Mouse (Mus musculus) hindbrain, embryonic 15.5 days (tissue): ENCODE results near the gene Vmn1r188. TPM values are rescaled to one million over a fixed set of nuclear protein-coding genes. Genes with fewer than 3 reads are reported as not detected.
"Not testable (repeated sequence)": the region's sequence is repeated elsewhere in the genome, so short reads cannot be mapped to it uniquely, and the experiment has no call there.

Experiments used
- ATAC-seq: fragments of 200-750 bp; cut with Nextera tagmentation; 2 replicates; pipeline ENCODE4 v1.8.0; 2017; ENCODE audit warnings: low read depth, moderate number of reproducible peaks, moderate TSS enrichment; ENCODE audit not compliant: low FRiP score
- H3K27ac ChIP-seq: fragments of 300-500 bp; sonication (generic); replicated peaks from 2 replicates; pipeline ENCODE4 v1.5.1; 2015; ENCODE audit warnings: mild to moderate bottlenecking, inconsistent platforms
- H3K27me3 ChIP-seq: fragments of 300-500 bp; sonication (generic); 2 replicates; pipeline ENCODE4 v1.6.1; 2015; ENCODE audit warnings: control low read depth, inconsistent platforms
- H3K36me3 ChIP-seq: fragments of 300-500 bp; sonication (generic); 2 replicates; pipeline ENCODE4 v1.6.1; 2015; ENCODE audit warnings: control low read depth, inconsistent platforms
- H3K4me1 ChIP-seq: fragments of 300-500 bp; sonication (generic); replicated peaks from 2 replicates; pipeline ENCODE4 v1.6.1; 2015; ENCODE audit warnings: control low read depth, inconsistent platforms
- H3K4me2 ChIP-seq: fragments of 300-500 bp; sonication (generic); 2 replicates; pipeline ENCODE4 v1.6.1; 2015; ENCODE audit warnings: moderate library complexity, mild to moderate bottlenecking, inconsistent platforms
- H3K4me3 ChIP-seq: fragments of 300-500 bp; sonication (generic); 2 replicates; pipeline ENCODE4 v1.5.1; 2015; ENCODE audit warnings: mild to moderate bottlenecking, inconsistent platforms
- H3K9ac ChIP-seq: fragments of 300-500 bp; sonication (generic); 2 replicates; pipeline ENCODE4 v1.6.1; 2015; ENCODE audit warnings: inconsistent platforms
- H3K9me3 ChIP-seq: fragments of 300-500 bp; sonication (generic); 2 replicates; pipeline ENCODE4 v1.6.1; 2016; ENCODE audit warnings: control low read depth, inconsistent platforms
- WGBS: fragments of 180-500 bp; shearing (Covaris S2); methylation state at CpG from one replicate; pipeline ENCODE4 v1.1.7; 2015; 5-methylcytosine and 5-hydroxymethylcytosine counted together
- polyA plus RNA-seq: library from polyadenylated mRNA; unstranded; fragments of >200 nt; fragmentation: Nextera tagmentation; extraction: Ambion mirVana; gene quantifications from 2 replicates; pipeline ENCODE4 v1.2.1, GENCODE M21; 2015

Gene Vmn1r188
- not detected in 2 replicates for polyA plus RNA-seq

- not testable (repeated sequence) for H3K9ac ChIP-seq, ATAC-seq, H3K9me3 ChIP-seq, H3K4me1 ChIP-seq, H3K36me3 ChIP-seq, H3K27ac ChIP-seq, H3K4me2 ChIP-seq, H3K27me3 ChIP-seq, H3K4me3 ChIP-seq
- WGBS: 88% methylated on average over 1 of the region's 1 CpGs
These were observed at the start of gene Vmn1r188 for GRCm38 (mm10) chr13:22084140-22084539. TSS of gene Vmn1r188 (plus strand) at chr13:22084440.

GRCm38 (mm10) chr13:22034443-22035266 is 49.6 kb upstream of the Vmn1r188 start:
- no peak for ATAC-seq
- peak overlapping the region; percentile 53; the same call in 1 of the 2 replicates for H3K27ac ChIP-seq
- 2% methylated on average over 14 of the region's 14 CpGs for WGBS

GRCm38 (mm10) chr13:22035267-22036148 is 48.7 kb upstream of the Vmn1r188 start, which contains the start of the genes Hist1h2ah and Hist1h2bk:
TSS of gene Hist1h2ah (minus strand) at chr13:22035568.
TSS of gene Hist1h2bk (plus strand) at chr13:22035870.
- WGBS: under 1% methylated on average over 29 of the region's 69 CpGs
- Histone ChIP-seq H3K4me1 (peaks cover 22% of the 10 kb centered on the region), H3K4me3 (peak within 1 kb of the TSS; percentile 43), H3K9ac (peak within 1 kb of the TSS; percentile 33), H3K27ac (peak within 1 kb of the TSS; percentile 60), H3K4me2 (peak within 1 kb of the TSS; percentile 74)
- H3K36me3 ChIP-seq, H3K9me3 ChIP-seq, H3K27me3 ChIP-seq: not testable (repeated sequence)
- ATAC-seq: peak; percentile 98

More at GRCm38 (mm10) chr13:22034443-22035266, 49.6 kb upstream of the Vmn1r188 start:
- Histone ChIP-seq H3K4me3 (peak overlapping the region; percentile 43), H3K9me3 (no peaks in the 10 kb centered on the region), H3K4me1 (peaks cover 14% of the 10 kb centered on the region), H3K4me2 (peak overlapping the region; percentile 74), H3K27me3 (no peaks in the 10 kb centered on the region), H3K9ac (peak overlapping the region; percentile 33; the same call in 1 of the 2 replicates), H3K36me3 (no peaks in the 10 kb centered on the region)

- H3K9ac ChIP-seq: peak overlapping the region; percentile 30
- no peak for ATAC-seq
- 2% methylated on average over 20 of the region's 23 CpGs for WGBS
These were observed 47.9 kb upstream of the Vmn1r188 start for GRCm38 (mm10) chr13:22036149-22036956.

GRCm38 (mm10) chr13:22036986-22037385 is 47.3 kb upstream of the Vmn1r188 start:
- peak overlapping the region; percentile 74 for H3K4me2 ChIP-seq
- ATAC-seq: no peak
- no peak overlapping the region for H3K9ac ChIP-seq
- H3K36me3 ChIP-seq: no peaks in the 10 kb centered on the region
- H3K27ac ChIP-seq: no peak overlapping the region
- peaks cover 34% of the 10 kb centered on the region for H3K4me1 ChIP-seq
- 61% methylated on average over 3 of the region's 3 CpGs for WGBS
- no peaks in the 10 kb centered on the region for H3K9me3 ChIP-seq
- H3K27me3 ChIP-seq: no peaks in the 10 kb centered on the region
- H3K4me3 ChIP-seq: no peak overlapping the region

More at GRCm38 (mm10) chr13:22036149-22036956, 47.9 kb upstream of the Vmn1r188 start:
- H3K9me3 ChIP-seq: no peaks in the 10 kb centered on the region
- no peaks in the 10 kb centered on the region for H3K36me3 ChIP-seq
- H3K4me3 ChIP-seq: peak overlapping the region; percentile 43
- peaks cover 27% of the 10 kb centered on the region for H3K4me1 ChIP-seq
- no peaks in the 10 kb centered on the region for H3K27me3 ChIP-seq
- H3K4me2 ChIP-seq: peak overlapping the region; percentile 74
- peak overlapping the region; percentile 54; the same call in 1 of the 2 replicates for H3K27ac ChIP-seq

GRCm38 (mm10) chr13:22037415-22037814 is 46.8 kb upstream of the Vmn1r188 start:
- no peaks in the 10 kb centered on the region for H3K27me3 ChIP-seq
- no peaks in the 10 kb centered on the region for H3K9me3 ChIP-seq
- ATAC-seq: no peak
- 88% methylated on average over 2 of the region's 2 CpGs for WGBS
- no peak overlapping the region for H3K4me3 ChIP-seq
- no peaks in the 10 kb centered on the region for H3K36me3 ChIP-seq
- H3K27ac ChIP-seq: no peak overlapping the region
- no peak overlapping the region for H3K4me2 ChIP-seq
- H3K9ac ChIP-seq: no peak overlapping the region
- H3K4me1 ChIP-seq: peaks cover 38% of the 10 kb centered on the region

GRCm38 (mm10) chr13:22039364-22039763 is 44.9 kb upstream of the Vmn1r188 start:
- Histone ChIP-seq H3K27ac (no peak overlapping the region), H3K9me3 (no peaks in the 10 kb centered on the region), H3K4me3 (no peak overlapping the region), H3K9ac (no peak overlapping the region), H3K36me3 (no peaks in the 10 kb centered on the region), H3K27me3 (no peaks in the 10 kb centered on the region), H3K4me2 (no peak overlapping the region), H3K4me1 (peaks cover 47% of the 10 kb centered on the region)
- no peak for ATAC-seq
- 73% methylated on average over 5 of the region's 5 CpGs for WGBS

GRCm38 (mm10) chr13:22039951-22040463 is 44.2 kb upstream of the Vmn1r188 start:
- Histone ChIP-seq H3K4me3 (peak overlapping the region; percentile 39), H3K9ac (peak overlapping the region; percentile 37; the same call in 1 of the 2 replicates), H3K27ac (peak overlapping the region; percentile 80)

GRCm38 (mm10) chr13:22040464-22041141 is 43.6 kb upstream of the Vmn1r188 start:
- peak; percentile 6; the same call in 1 of the 2 replicates for ATAC-seq
- peaks cover 43% of the 10 kb centered on the region for H3K4me1 ChIP-seq
- peak overlapping the region; percentile 82 for H3K4me2 ChIP-seq
- H3K27ac ChIP-seq: peak overlapping the region; percentile 80
- WGBS: under 1% methylated on average over 23 of the region's 24 CpGs
- H3K4me3 ChIP-seq: peak overlapping the region; percentile 39
- H3K27me3 ChIP-seq: no peaks in the 10 kb centered on the region
- peak overlapping the region; percentile 37 for H3K9ac ChIP-seq
- no peaks in the 10 kb centered on the region for H3K9me3 ChIP-seq
- no peaks in the 10 kb centered on the region for H3K36me3 ChIP-seq

More at GRCm38 (mm10) chr13:22039951-22040463, 44.2 kb upstream of the Vmn1r188 start:
- H3K9me3 ChIP-seq: no peaks in the 10 kb centered on the region
- H3K27me3 ChIP-seq: no peaks in the 10 kb centered on the region
- peaks cover 43% of the 10 kb centered on the region for H3K4me1 ChIP-seq
- ATAC-seq: no peak
- 11% methylated on average over 2 of the region's 2 CpGs for WGBS
- H3K36me3 ChIP-seq: no peaks in the 10 kb centered on the region
- peak overlapping the region; percentile 82 for H3K4me2 ChIP-seq

- peak; percentile 71 for ATAC-seq
- H3K36me3 ChIP-seq, H3K9me3 ChIP-seq, H3K27me3 ChIP-seq: not testable (repeated sequence)
- H3K9ac ChIP-seq: peak within 1 kb of the TSS; percentile 37
- H3K4me3 ChIP-seq: peak within 1 kb of the TSS; percentile 44
- peak within 1 kb of the TSS; percentile 82 for H3K4me2 ChIP-seq
- peaks cover 42% of the 10 kb centered on the region for H3K4me1 ChIP-seq
- under 1% methylated on average over 26 of the region's 27 CpGs for WGBS
- peak within 1 kb of the TSS; percentile 80 for H3K27ac ChIP-seq
These were observed 43.1 kb upstream of the Vmn1r188 start, which contains the start of gene Hist1h4i for GRCm38 (mm10) chr13:22041142-22041536. TSS of gene Hist1h4i (minus strand) at chr13:22041362.
